ENCODE assay signal across 8 mouse cellular contexts in genomic region chr6:124930231-124930630, GRCm38 (mm10). TPM values are rescaled to one million over a fixed set of nuclear protein-coding genes. Genes with fewer than 3 reads are reported as not detected.
DNase-seq lines count a peak whose midpoint lies in the region; ATAC-seq and TF ChIP-seq lines count a peak whose summit lies in the region.

No protein-coding gene starts in this region.

- no peaks in the 10 kb centered on the region for H3K27me3 ChIP-seq in kidney, embryonic 14.5 days (ENCODE audit: control insufficient read depth, insufficient read depth, low read length)
- H3K27me3 ChIP-seq in megakaryocyte, embryonic 14.5 days (replicated peaks): peaks cover 5% of the 10 kb centered on the region

- 22% methylated on average over 1 of the region's 1 CpGs for WGBS in kidney, embryonic 14.5 days

- peak overlapping the region; percentile 95; the same call in 1 of the 2 replicates for H3K9ac ChIP-seq in kidney, embryonic 14.5 days (ENCODE audit: low read depth, low read length)

- H3K4me2 ChIP-seq in kidney, embryonic 14.5 days (replicated peaks; ENCODE audit: low read depth, low read length): peak overlapping the region; percentile 36

- no peak for TF ChIP-seq CTCF in embryonic fibroblast, embryonic 13.5 days (IDR thresholded peaks at IDR 0.05; ENCODE audit: borderline replicate concordance, insufficient read depth, low read length)

- peak overlapping the region; percentile 89 for H3K27ac ChIP-seq in embryonic fibroblast, embryonic 13.5 days (ENCODE audit: insufficient read depth, low read length)
- peak overlapping the region; percentile 85; the same call in 1 of the 2 replicates for H3K27ac ChIP-seq in kidney, embryonic 14.5 days (ENCODE audit: low read depth, low read length)

- peak overlapping the region; percentile 15 for H3K4me3 ChIP-seq in embryonic fibroblast, embryonic 13.5 days (ENCODE audit: insufficient read depth, low read length)
- H3K4me3 ChIP-seq in kidney, embryonic 14.5 days (ENCODE audit: low read length): peak overlapping the region; percentile 93; the same call in 1 of the 2 replicates
- H3K4me3 ChIP-seq in megakaryocyte, embryonic 14.5 days (replicated peaks): peak overlapping the region; percentile 97

- H3K9me3 ChIP-seq in kidney, embryonic 14.5 days (ENCODE audit: control insufficient read depth, low read length): no peaks in the 10 kb centered on the region
- H3K9me3 ChIP-seq in megakaryocyte, embryonic 14.5 days: no peaks in the 10 kb centered on the region

- H3K4me1 ChIP-seq in embryonic fibroblast, embryonic 13.5 days (ENCODE audit: control insufficient read depth, insufficient read depth, low read length): peaks cover 6% of the 10 kb centered on the region
- peaks cover 26% of the 10 kb centered on the region for H3K4me1 ChIP-seq in kidney, embryonic 14.5 days (ENCODE audit: control insufficient read depth, insufficient read depth, low read length)
- peaks cover 46% of the 10 kb centered on the region for H3K4me1 ChIP-seq in megakaryocyte, embryonic 14.5 days

- no peak for TF ChIP-seq POLR2A in embryonic fibroblast, embryonic 13.5 days (IDR thresholded peaks at IDR 0.05; ENCODE audit: low read depth, low read length)

- no peak for ATAC-seq in kidney, embryonic 14.5 days (ENCODE audit: low FRiP score, low TSS enrichment)
- no peak for ATAC-seq in erythroid progenitor cell, adult 5-6 weeks (replicated peaks; ENCODE audit: low FRiP score, poor library complexity, severe bottlenecking)

- H3K36me3 ChIP-seq in kidney, embryonic 14.5 days (ENCODE audit: control insufficient read depth, insufficient read depth, low read length): peaks cover 19% of the 10 kb centered on the region
- peaks cover 26% of the 10 kb centered on the region for H3K36me3 ChIP-seq in megakaryocyte, embryonic 14.5 days (replicated peaks; ENCODE audit: low read length)

- DNase-seq in kidney, adult 18-20 months: peak; percentile 51
- no peak for DNase-seq in kidney, postnatal 10 days
- DNase-seq in spleen, adult 12 weeks (ENCODE audit: low spot score): no peak
- no peak for DNase-seq in gastrocnemius, postnatal 4 days (ENCODE audit: low spot score in 2 of 2)

RNA-seq across cellular contexts. Expression of gene Mlf2, which starts 1.0 kb away (rescaled TPM):
- 250 and 255 TPM in 2 replicates for polyA plus RNA-seq in embryonic fibroblast, embryonic 13.5 days (2011; ENCODE audit: insufficient read length, low read depth, missing spikeins)
- 396 and 402 TPM in 2 replicates for polyA plus RNA-seq in kidney, embryonic 14.5 days (2014; fragmentation: Nextera tagmentation; extraction: Ambion mirVana)
- polyA plus RNA-seq in megakaryocyte, embryonic 14.5 days (2012; ENCODE audit: insufficient read depth, low replicate concordance): 183 and 362 TPM in 2 replicates
- 44.0 and 45.3 TPM in 2 replicates for total RNA-seq in erythroid progenitor cell, adult 5-6 weeks (2015; ENCODE audit: low replicate concordance)
- total RNA-seq in erythroid progenitor cell, adult 5-6 weeks (2017; ENCODE audit: low replicate concordance): 18.5 and 42.2 TPM in 2 replicates
- total RNA-seq in gastrocnemius, postnatal 4 days (2021): 100 to 1,000 TPM; 236 to 238 TPM

RNA-seq across cellular contexts. Expression of gene Ptms, which starts 10.3 kb away (rescaled TPM):
- polyA plus RNA-seq in embryonic fibroblast, embryonic 13.5 days (2011; ENCODE audit: insufficient read length, low read depth, missing spikeins): 602 and 622 TPM in 2 replicates
- polyA plus RNA-seq in kidney, embryonic 14.5 days (2014; fragmentation: Nextera tagmentation; extraction: Ambion mirVana): 219 and 295 TPM in 2 replicates
- 330 and 450 TPM in 2 replicates for polyA plus RNA-seq in megakaryocyte, embryonic 14.5 days (2012; ENCODE audit: insufficient read depth, low replicate concordance)
- total RNA-seq in erythroid progenitor cell, adult 5-6 weeks (2015; ENCODE audit: low replicate concordance): 15.5 and 20.5 TPM in 2 replicates
- total RNA-seq in erythroid progenitor cell, adult 5-6 weeks (2017; ENCODE audit: low replicate concordance): 7.9 and 18.6 TPM in 2 replicates
- 100 to 1,000 TPM; 395 to 409 TPM for total RNA-seq in gastrocnemius, postnatal 4 days (2021)

RNA-seq across cellular contexts. Expression of gene Lag3, which starts 18.7 kb away (rescaled TPM):
- 1.2 TPM in 2 replicates for polyA plus RNA-seq in embryonic fibroblast, embryonic 13.5 days (2011; ENCODE audit: insufficient read length, low read depth, missing spikeins)
- polyA plus RNA-seq in kidney, embryonic 14.5 days (2014; fragmentation: Nextera tagmentation; extraction: Ambion mirVana): 1.6 and 1.7 TPM in 2 replicates
- polyA plus RNA-seq in megakaryocyte, embryonic 14.5 days (2012; ENCODE audit: insufficient read depth, low replicate concordance): 0.62 TPM in 1 of 2 replicates, not detected in the other
- 1.8 TPM in 1 of 2 replicates, not detected in the other for total RNA-seq in erythroid progenitor cell, adult 5-6 weeks (2015; ENCODE audit: low replicate concordance)
- total RNA-seq in erythroid progenitor cell, adult 5-6 weeks (2017; ENCODE audit: low replicate concordance): 0.90 TPM in 1 of 2 replicates, not detected in the other
- total RNA-seq in gastrocnemius, postnatal 4 days (2021): 1 to 10 TPM; 1.1 to 1.2 TPM

RNA-seq across cellular contexts. Expression of gene Cops7a, which starts 35.1 kb away (rescaled TPM):
- 77.4 and 94.3 TPM in 2 replicates for polyA plus RNA-seq in embryonic fibroblast, embryonic 13.5 days (2011; ENCODE audit: insufficient read length, low read depth, missing spikeins)
- 144 and 162 TPM in 2 replicates for polyA plus RNA-seq in kidney, embryonic 14.5 days (2014; fragmentation: Nextera tagmentation; extraction: Ambion mirVana)
- 46.8 and 55.7 TPM in 2 replicates for polyA plus RNA-seq in megakaryocyte, embryonic 14.5 days (2012; ENCODE audit: insufficient read depth, low replicate concordance)
- total RNA-seq in erythroid progenitor cell, adult 5-6 weeks (2015; ENCODE audit: low replicate concordance): 14.3 and 17.3 TPM in 2 replicates
- total RNA-seq in erythroid progenitor cell, adult 5-6 weeks (2017; ENCODE audit: low replicate concordance): 4.1 and 4.9 TPM in 2 replicates
- total RNA-seq in gastrocnemius, postnatal 4 days (2021): 10 to 100 TPM; 86.3 to 86.8 TPM

RNA-seq across cellular contexts. Expression of gene Cd4, which starts 42.2 kb away (rescaled TPM):
- not detected in 2 replicates for polyA plus RNA-seq in embryonic fibroblast, embryonic 13.5 days (2011; ENCODE audit: insufficient read length, low read depth, missing spikeins)
- polyA plus RNA-seq in kidney, embryonic 14.5 days (2014; fragmentation: Nextera tagmentation; extraction: Ambion mirVana): 0.16 TPM in 1 of 2 replicates, not detected in the other
- polyA plus RNA-seq in megakaryocyte, embryonic 14.5 days (2012; ENCODE audit: insufficient read depth, low replicate concordance): 0.35 TPM in 1 of 2 replicates, not detected in the other
- 4.3 and 12.2 TPM in 2 replicates for total RNA-seq in erythroid progenitor cell, adult 5-6 weeks (2015; ENCODE audit: low replicate concordance)
- 5.0 and 6.8 TPM in 2 replicates for total RNA-seq in erythroid progenitor cell, adult 5-6 weeks (2017; ENCODE audit: low replicate concordance)
- total RNA-seq in gastrocnemius, postnatal 4 days (2021): 1 to 10 TPM; 1.4 to 1.7 TPM

Comparison
In these comparisons a context has a peak if more than half of its experiments do, and no peak if none do; other contexts are left out.
1. H3K4me3 ChIP-seq: peak in every context shown above with its lines; median percentile 97 in megakaryocyte, embryonic 14.5 days; 93 in kidney, embryonic 14.5 days; 15 in embryonic fibroblast, embryonic 13.5 days.